Mouse (Mus musculus) left cerebral cortex, postnatal 4 days (tissue): ENCODE results near the gene Gtsf1l. TPM values are rescaled to one million over a fixed set of nuclear protein-coding genes. Genes with fewer than 3 reads are reported as not detected.

ENCODE experiments used
- DNase-seq: peaks from one replicate; pipeline ENCODE4 v3.0.0-alpha.2; 2022
- intact Hi-C: fragments of 180-260 bp; cut with DNase I; formaldehyde crosslinking; loops from one replicate; pipeline ENCODE4 v1.15.1; 2025
- total RNA-seq, 2 experiments: library from RNA; stranded (reverse); gene quantifications; 2 replicates each; pipeline ENCODE4 v1.2.3; 2021

Gtsf1l gene
- not detected for total RNA-seq

DNA sequence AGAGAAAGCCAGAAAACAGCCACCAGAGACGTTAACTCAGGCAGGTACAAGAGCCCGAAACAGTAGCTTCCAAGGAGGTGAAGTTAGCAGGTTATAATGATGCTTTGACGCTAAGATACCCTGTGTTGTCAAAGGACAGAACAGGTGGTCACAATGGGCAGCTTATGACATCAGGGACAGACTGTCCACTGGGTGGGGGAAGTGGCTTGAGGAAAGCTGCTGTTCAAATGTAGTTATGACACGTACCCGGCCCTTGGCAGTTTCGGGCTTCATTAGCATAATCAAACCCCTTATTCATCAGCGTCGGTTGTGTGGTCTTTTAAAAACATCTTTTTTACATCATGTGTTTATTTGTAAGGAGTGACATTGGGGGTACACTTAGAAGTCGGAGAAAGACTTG is at the start of gene Gtsf1l:
Gtsf1l (minus strand) TSS at position 128 of the 400 bp plus-strand sequence.
- DNase-seq: no peak
- intact Hi-C loops: no loop called here

DNA sequence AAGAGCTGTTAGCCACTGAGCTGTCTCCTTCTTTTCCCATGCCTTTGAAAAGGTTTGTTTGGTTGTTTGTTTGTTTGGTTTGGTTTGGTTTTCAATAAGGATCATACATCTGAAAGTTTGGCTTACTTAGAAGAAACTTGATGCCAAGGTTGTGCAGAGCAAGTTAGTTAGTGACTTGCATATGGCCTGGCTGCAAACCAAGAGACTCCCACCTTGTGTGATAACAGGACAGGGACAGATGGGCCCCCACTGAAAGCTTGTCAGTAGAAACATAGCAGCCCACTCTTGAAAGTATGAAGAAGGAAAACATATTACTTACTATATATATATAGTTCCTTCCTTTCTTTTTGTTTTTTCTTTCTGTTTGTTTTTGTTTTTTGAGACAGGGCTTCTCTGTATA is 49.3 kb upstream of the Gtsf1l start:
- no peak for DNase-seq
- intact Hi-C loops: no loop called here

DNA sequence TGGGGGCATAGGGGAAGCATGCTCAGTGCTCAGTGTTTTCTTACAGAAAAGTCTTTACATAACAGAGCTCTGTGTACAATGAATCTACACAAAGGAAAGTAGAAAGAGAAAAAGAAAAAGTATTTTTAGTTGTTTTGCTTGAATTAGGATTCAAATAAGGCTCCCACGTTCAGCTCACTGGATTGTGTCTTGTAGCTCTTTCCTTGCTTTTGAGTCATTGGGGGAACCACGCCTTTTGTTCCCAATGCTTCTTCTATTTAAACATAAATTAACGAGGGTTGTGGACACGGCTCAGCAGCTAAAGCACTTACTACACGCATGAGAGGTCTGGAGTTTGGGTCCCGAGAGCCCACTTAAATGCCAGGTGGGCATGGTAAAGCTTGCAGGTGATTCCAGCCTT is 48.3 kb upstream of the Gtsf1l start:
- no peak for DNase-seq
- intact Hi-C loops: no loop called here

DNA sequence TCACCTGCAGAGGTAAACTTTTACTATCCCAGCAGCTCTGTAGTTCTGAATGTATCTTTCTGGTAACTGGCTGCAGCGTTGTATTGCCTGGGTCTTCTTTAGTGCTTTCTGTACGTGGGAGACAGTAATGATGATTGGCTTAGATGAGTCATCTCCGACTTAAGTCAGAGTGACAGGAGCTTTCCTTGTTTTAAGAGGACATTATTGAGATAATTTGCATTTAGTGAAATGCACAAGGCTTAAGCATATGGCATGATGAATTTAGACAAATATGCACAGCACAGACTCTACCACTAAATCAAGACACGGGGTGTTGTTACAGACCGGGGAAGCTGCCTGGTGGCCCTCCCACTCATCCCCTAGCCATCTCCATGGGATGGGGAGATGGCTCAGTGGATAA is 44.7 kb upstream of the Gtsf1l start:
- DNase-seq: no peak
- intact Hi-C loops: no loop called here

DNA sequence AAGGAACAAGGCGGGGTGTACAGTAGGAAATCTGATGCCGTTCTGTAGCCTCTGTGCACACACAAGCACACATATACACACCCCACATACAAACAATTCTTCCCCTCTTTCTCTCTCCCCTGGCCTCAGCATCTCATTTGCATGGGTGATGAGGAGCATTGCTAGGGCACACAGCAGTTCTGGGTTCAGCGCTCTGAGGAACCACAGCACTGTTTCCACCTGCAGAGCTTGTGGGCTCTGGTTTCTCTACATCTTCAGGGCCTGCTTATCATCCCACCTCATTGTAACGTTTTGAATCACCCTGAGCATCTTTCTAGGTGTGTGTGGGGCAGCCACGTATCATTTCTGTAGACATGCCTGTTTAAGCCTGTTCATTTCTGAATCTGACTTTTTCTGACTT is 43.2 kb upstream of the Gtsf1l start:
- no peak for DNase-seq
- intact Hi-C loops: no loop called here

DNA sequence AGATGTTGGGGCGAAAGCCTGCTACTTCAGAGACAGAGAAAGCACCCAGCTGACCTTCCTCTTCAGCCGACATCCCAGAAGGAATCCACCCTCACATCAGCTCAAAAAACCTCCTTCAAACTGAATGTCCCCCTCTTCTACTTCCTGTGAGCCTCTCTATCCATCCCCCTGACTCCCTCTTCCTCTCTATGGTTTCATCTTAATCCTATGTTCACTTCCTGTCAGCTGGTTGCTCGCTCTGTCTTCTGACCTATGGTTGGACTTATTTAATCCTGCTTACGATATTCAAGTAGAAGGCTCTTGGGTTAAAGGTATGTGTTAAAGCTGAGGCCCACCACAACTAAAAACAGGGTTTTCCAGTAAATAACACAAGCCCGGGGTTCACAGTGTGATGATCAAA is 35.8 kb upstream of the Gtsf1l start:
- DNase-seq: no peak
- intact Hi-C loops: no loop called here

DNA sequence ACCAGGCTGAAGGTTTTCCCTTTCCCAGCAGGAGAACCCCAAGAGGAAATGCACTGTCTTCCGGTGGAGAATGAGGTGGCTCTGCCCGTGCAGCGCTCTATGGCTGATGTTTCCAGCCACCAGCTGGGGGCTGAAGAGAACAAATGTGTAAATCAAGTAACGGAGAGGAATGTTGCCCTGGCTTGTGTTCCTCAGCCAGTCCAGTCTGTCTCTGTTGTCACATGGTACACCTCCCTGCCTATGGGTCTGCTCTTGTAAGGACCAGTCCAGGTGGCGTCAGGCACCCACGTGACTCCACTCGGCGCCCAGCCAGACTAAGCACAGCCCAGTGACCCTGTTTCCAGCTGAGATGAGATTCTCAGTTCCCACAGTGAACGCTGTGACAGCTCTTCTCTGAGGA is 34.7 kb upstream of the Gtsf1l start:
- intact Hi-C loops: no loop called here
- DNase-seq: peak; percentile 80

DNA sequence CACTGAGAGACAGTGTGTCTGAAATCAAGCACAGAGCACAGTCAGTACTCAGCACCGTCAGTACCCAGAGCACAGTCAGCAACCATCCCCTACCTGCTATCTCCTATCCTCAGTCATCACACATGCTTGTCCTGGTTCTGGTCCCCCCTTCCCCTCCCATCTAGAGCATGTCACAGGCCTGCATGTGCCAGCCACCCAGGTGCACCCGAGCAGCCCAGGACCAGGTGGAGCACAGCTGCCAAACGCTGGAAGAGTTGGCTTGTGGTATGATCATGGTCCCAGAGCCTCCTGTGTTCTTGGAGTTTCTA is 33.7 kb upstream of the Gtsf1l start:
- intact Hi-C loops: no loop called here

DNA sequence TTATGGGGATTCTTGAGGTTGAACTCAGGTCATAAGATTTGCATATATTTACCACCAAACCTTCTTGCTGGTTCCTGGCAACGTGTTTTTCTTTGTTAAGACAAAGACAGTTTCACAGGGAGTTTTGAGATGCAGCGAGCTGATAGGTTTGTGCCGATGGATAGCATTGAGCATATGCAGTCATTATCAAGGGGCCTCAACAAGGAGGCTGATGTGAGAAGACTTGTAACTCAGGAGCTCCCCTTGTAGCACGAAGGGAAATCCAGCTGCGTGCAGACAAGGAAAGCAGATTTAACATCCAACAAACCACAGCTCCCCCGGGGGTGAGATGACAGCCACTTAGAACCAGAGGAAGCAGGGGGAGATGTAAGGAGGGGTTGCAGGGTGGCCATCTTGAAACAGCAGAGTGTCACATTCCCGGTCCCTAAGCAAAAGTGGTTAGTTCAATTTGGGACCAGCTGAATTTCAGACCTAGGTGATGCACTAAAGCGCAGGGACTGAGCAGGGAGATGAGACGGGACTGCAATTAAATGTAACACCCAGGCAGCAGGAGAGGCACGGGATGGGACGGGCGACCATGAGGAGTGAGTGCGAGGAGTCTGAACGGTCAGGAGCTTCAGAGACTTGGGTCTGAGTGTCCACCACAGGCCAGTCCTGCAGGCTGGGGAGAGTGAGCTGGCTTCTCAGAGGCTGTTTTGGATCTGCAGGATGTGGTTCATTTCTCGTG is 33.1 kb upstream of the Gtsf1l start:
- DNase-seq: no peak
- intact Hi-C loops: no loop called here

More for the DNA sequence above, 33.7 kb upstream of the Gtsf1l start:
- no peak for DNase-seq

DNA sequence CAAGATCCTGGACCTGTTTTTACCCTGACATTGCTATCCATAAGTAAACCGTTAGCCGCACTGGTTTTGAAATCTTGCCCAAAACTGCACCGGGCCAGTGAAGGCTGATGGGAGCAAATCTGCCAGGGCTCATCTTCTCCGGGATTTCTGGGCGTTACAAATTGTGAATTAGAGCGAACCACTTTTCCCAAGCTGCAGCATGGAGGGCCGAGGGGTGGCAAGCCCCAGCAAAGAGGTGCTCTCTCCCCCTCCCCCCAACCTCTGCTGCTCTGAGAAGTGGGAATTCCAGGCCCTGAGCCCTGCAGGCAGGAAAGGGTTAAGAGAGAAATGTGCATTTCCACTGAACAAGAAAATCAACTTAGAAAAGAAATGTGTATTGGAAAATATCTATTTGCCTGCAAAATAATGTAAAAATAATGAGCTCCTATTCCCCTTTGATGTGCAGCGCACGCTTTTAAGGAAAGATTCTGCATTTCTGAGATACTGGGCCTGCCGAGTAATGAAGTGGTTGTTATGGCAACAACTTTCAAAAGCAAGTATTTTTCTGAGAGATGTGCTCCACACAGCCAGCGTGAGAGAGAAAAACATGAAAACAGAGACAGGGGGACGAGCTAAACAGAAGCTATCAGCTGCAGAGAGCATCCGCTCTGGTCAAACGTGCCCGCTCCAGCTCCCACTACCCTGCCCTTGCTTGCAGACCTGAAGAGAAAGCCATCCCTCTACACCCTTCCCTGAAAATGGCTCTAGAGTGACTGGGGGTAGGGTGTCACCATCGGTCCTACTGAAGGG is 24.0 kb upstream of the Gtsf1l start:
- intact Hi-C loops: no loop called here

DNA sequence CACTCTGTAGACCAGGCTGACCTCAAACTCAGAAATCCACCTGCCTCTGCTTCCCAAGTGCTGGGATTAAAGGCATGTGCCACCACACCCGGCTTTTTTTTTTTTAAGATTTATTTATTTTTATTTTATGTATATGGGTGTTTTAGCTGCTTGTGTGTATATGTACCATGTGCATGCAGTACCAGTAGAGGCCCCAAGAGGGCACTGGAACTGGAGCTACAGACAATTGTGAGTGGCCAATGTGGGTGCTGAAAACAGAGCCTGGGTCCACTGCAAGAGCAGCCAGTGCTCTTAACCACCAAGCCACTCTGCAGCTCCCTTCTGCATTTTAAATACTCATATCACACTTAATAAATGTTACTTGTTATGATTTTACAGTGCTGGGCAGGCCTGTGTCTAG is 23.1 kb upstream of the Gtsf1l start:
- intact Hi-C loops: no loop called here
- DNase-seq: no peak

More for the DNA sequence above, 24.0 kb upstream of the Gtsf1l start:
- DNase-seq: peak; percentile 23

DNA sequence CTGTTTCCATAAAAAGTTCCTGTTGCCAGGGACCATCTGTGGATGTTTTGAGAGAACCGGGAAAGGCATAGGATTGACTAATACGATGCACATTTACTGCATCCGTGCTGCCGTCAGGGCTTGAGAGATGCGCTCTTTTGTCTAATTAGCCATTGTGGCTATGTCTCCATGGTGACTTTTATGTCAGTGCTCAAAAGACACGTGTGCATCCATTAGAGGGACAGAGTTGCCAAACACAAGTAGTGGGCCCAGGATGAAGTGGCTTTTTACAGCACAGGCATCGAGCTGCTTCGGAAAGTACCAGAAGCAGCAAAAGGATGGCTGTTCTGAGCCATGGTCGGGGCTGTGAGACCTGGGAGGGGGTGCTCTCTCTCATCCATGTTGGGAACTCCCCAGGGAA is 20.7 kb upstream of the Gtsf1l start:
- no peak for DNase-seq
- intact Hi-C loops: loop anchor here (5.0 kb wide), 1 partner anchor 94 kb away; the partner anchor contains the start of gene Tox2

DNA sequence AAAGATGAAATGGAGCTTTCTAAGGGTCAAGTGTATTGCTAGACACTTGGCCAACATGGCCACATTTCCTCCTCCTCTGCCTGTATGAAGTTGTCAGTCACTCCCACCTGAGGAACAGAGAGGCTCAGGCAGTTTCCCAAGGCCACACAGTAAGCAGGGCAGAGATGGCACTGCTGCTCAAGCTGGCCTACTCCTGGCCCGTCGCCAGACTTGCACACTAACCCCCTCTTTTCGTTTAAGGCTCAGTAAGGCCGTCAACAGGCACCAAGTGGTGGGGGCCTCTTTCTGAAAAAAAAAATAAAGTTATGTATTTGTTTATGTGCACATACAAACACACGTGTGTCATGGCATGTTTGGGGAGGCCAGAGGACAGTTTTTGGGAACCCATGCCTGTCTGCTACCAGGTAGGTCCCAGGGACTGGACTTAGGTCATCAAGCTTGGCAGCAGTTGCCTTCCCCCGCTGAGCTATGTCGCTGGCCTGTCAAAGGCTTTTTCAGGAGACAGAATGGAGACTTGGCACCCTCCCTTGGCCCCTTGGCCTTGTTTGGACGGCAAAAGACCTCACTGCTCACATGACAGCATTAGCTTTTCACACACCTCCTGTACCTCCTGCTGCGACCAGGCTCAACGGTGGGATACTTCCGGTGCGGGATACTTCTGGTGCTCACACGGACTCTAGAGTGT is 16.6 kb upstream of the Gtsf1l start:
- intact Hi-C loops: no loop called here
- peak; percentile 59 for DNase-seq

DNA sequence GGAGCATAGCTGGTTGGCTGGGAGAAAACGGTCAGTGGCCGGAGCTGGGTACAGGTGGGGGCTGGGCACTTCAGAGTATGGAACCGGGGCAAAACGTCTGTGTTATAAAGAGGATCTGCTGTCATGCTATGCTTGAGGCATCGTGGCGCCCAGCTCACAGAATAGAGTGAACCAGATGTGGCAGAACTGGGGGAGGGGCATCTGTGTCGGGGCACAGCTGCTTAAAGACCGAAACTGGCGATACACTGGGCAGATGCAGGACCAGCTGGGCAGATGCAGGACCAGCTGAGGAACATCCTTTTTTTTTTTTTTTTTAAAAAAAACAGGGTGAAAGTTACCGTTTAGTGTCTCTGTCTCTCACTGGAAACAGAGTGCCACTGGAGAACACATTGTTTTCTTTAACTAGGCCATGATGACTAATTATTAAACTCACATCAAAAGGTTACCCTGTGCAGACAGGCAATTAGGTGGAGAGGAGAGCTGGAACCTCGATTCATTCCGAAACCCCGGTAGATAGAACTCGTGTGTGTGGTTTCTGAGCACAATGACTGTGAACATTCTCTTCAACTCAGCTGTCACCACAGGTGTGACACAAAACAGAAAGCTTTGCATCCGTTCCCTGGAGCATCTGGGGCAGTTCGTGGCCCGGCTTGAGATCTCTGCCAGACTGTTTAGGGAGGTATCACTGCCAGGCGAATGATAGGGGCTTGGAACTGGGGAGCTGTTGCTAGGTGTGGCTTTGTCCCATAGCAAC is 15.4 kb upstream of the Gtsf1l start:
- intact Hi-C loops: loop anchor here (1.0 kb wide), 1 partner anchor 227 kb away; no protein-coding TSS in a partner anchor

DNA sequence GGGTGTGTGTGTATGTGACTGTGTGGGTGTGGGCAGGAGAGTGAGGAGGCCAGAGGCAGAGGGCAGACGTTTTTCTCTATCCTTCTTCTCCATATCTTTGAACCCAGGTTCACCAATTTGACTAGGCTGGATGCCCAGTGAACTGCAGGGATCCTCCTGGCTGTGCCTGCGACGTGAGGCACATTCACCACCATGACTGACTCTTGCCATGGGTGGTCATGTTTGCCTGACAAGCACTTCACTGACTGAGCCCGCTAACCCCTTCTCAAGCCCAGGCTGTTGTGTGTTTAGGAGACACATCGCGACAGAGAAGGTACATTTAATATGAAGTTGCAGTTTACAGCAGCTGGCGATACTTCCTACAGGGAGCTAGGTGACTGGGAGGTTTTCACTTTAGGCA is 14.6 kb upstream of the Gtsf1l start:
- intact Hi-C loops: loop anchor here (1.0 kb wide), 1 partner anchor 228 kb away; no protein-coding TSS in a partner anchor
- DNase-seq: peak; percentile 35

More for the DNA sequence above, 15.4 kb upstream of the Gtsf1l start:
- no peak for DNase-seq

DNA sequence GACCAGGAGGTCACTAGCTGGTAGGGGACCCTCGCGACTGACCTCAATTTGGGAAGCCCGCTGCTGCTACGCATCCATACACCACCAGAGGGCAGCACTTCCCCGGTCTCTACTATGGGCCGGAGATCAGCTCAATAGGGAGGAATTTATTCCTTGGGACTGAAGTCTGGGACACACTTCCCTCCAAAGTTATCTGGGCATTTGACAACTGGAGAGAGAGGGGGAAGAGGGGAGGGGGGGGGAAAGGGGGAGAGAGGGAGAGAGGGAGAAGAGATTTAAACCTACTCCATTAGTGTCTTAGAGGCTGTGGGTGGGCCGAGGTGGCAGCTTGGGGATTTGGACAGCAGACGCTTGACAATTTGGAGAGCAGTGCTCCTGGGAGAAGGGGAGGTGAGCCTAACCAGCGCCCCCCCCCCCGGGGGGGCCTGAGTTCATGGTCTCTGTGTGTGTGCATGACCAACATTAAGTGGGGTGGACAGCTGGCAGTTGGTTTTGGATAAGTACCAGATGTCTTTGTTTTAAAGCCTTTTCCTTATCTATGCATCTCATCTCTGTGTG is 14.1 kb upstream of the Gtsf1l start:
- DNase-seq: peak; percentile 77
- intact Hi-C loops: loop anchor here (1.0 kb wide), 1 partner anchor 229 kb away; no protein-coding TSS in a partner anchor

DNA sequence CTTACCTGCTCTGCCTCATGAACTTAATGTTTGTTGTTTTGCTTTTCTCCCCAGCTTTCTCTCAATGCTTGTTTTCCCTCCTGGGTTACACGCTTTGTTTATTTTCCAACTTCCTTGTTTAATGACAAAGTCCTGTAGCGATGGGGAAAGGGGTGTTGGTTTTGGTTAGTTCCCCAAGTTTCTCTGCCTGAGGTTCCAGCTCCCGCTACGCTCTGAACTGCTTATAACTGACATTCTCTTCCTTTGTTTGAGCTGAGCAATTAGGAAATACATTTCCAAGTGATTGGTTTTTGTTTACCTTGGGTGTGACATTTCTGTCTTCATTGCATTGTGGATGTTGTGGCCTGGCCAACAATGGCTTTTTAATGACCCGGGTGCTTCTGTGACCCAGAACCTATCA is 12.9 kb upstream of the Gtsf1l start:
- intact Hi-C loops: no loop called here
- no peak for DNase-seq

DNA sequence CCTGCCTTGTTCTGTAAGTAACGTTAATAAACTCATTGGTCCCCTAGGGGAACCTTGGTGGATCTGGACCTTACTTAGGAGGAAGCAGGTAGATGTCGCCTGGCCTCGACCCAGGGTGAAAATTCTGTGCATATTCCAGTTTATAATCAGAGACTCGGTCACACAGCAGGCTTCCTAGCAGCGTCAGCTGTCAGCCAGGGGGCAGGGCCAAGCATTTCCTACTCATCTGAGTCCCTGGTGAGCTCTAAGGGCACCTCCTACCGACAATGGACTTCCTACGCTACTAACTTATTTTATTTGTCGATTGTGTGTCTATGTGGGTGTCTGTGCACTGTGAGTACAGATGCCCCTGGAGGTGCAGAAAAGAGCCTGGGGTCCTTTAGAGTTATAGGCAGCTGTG is 12.3 kb upstream of the Gtsf1l start:
- DNase-seq: no peak
- intact Hi-C loops: no loop called here

DNA sequence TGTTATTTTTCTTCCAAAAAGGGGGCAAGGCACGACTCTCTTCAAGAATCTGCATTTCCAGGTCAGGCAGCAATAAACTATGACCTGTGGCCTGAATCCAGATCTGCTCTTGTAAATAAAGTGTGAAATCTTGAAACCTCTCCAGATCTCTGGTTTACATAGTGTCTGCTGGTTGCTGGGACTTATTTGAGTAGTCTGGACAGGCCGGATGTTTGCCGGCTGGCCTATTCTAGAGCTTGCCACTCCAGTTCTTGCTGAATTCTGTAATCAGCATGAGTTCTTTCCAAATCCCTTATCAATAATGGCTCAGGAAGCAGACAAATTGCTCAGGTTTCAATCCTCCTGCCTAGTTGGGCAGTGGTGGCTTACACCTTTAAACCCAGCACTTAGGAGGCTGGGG is 8.1 kb upstream of the Gtsf1l start:
- DNase-seq: no peak
- intact Hi-C loops: no loop called here

DNA sequence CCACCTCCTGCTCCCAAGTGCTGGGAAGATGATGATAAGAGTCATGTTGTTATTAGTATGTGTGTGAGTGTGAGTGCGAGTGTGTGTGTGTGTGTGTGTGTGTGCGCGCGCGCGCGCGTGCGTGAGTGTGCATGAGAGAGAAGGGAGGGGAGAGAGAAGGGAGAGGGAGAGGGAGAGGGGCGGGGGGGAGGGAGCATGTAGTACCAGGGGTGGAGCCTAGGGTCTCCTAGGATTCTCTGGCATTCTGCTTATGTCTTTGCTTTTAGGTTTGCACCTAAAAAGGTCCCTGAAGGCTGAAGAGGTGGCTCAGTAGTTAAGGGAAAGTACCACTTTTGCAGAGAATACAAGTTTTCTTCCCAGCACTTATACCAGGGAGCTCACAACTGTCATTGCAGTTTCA is 7.3 kb upstream of the Gtsf1l start:
- intact Hi-C loops: no loop called here
- DNase-seq: no peak
